Mouse (Mus musculus) cortical plate, adult 2 months (tissue): ENCODE measurements at regions not wholly inside any gene's neighbourhood (a gene's known extent, or its start where the extent isn't known, plus 50 kb on each side); places are given as distances from the start of the nearest gene placed in this dataset.

Source experiments
- CTCF ChIP-seq: fragments of 200-500 bp; IDR thresholded peaks from 2 replicates; pipeline ENCODE4 v1.5.1; 2011; ENCODE audit warnings: mild to moderate bottlenecking, control low read depth, low read length; ENCODE audit not compliant: insufficient read depth; ENCODE audit errors: extremely low read depth
- POLR2A ChIP-seq: fragments of 200-500 bp; IDR thresholded peaks from 2 replicates; pipeline ENCODE4 v1.6.1; 2011; ENCODE audit warnings: mild to moderate bottlenecking, low read length, control low read depth; ENCODE audit not compliant: insufficient read depth; ENCODE audit errors: extremely low read depth

- TF ChIP-seq CTCF, result no peak
- TF ChIP-seq POLR2A, result no peak
Observed at GRCm38 (mm10) chr2:166380854-166381253, 225.4 kb upstream of the Sulf2 start.
